Mouse (Mus musculus) midbrain, embryonic 14.5 days (tissue): ENCODE results near the gene Impg2. TPM values are rescaled to one million over a fixed set of nuclear protein-coding genes. Genes with fewer than 3 reads are reported as not detected.

Experiments
- ATAC-seq: fragments of 200-750 bp; cut with Nextera tagmentation; 2 replicates; pipeline ENCODE4 v1.8.0; 2017; ENCODE audit warnings: moderate number of reproducible peaks, moderate library complexity; ENCODE audit not compliant: low FRiP score, low TSS enrichment
- DNase-seq: peaks from one replicate; pipeline ENCODE4 v3.0.0-alpha.2; 2015
- H3K27ac ChIP-seq: fragments of 300-500 bp; sonication (generic); replicated peaks from 2 replicates; pipeline ENCODE4 v1.5.1; 2014; ENCODE audit warnings: mild to moderate bottlenecking, low read depth, low read length, moderate library complexity
- H3K27me3 ChIP-seq: fragments of 300-500 bp; sonication (generic); 2 replicates; pipeline ENCODE4 v1.6.1; 2014; ENCODE audit warnings: low read length, control low read depth, mixed read lengths; ENCODE audit not compliant: control insufficient read depth, insufficient read depth
- H3K36me3 ChIP-seq: fragments of 300-500 bp; sonication (generic); 2 replicates; pipeline ENCODE4 v1.6.1; 2014; ENCODE audit warnings: low read length, control low read depth; ENCODE audit not compliant: control insufficient read depth, insufficient read depth
- H3K4me1 ChIP-seq: fragments of 300-500 bp; sonication (generic); 2 replicates; pipeline ENCODE4 v1.6.1; 2014; ENCODE audit warnings: mild to moderate bottlenecking, antibody characterized with exemption, low read length, control low read depth; ENCODE audit not compliant: control insufficient read depth, insufficient read depth
- H3K4me2 ChIP-seq: fragments of 300-500 bp; sonication (generic); 2 replicates; pipeline ENCODE4 v1.6.1; 2014; ENCODE audit warnings: mild to moderate bottlenecking, low read length, moderate library complexity
- H3K4me3 ChIP-seq: fragments of 300-500 bp; sonication (generic); replicated peaks from 2 replicates; pipeline ENCODE4 v1.5.1; 2014; ENCODE audit warnings: low read depth, low read length
- H3K9ac ChIP-seq: fragments of 300-500 bp; sonication (generic); replicated peaks from 2 replicates; pipeline ENCODE4 v1.6.1; 2014; ENCODE audit warnings: mild to moderate bottlenecking, low read length, moderate library complexity
- H3K9me3 ChIP-seq: fragments of 300-500 bp; sonication (generic); 2 replicates; pipeline ENCODE4 v1.6.1; 2016; ENCODE audit warnings: low read length, control low read depth, mixed read lengths; ENCODE audit not compliant: control insufficient read depth
- WGBS: fragments of 180-500 bp; shearing (Covaris S2); extraction: QIAGEN DNeasy Blood & Tissue Kit; methylation state at CpG from one replicate; pipeline ENCODE4 v1.1.7; 2014; 5-methylcytosine and 5-hydroxymethylcytosine counted together
- polyA plus RNA-seq: library from polyadenylated mRNA; unstranded; fragments of >200 nt; fragmentation: Nextera tagmentation; extraction: Ambion mirVana; gene quantifications from 2 replicates; pipeline ENCODE4 v1.2.1, GENCODE M21; 2014

The Impg2 gene
- 0.26 and 0.30 TPM in 2 replicates for polyA plus RNA-seq

DNA sequence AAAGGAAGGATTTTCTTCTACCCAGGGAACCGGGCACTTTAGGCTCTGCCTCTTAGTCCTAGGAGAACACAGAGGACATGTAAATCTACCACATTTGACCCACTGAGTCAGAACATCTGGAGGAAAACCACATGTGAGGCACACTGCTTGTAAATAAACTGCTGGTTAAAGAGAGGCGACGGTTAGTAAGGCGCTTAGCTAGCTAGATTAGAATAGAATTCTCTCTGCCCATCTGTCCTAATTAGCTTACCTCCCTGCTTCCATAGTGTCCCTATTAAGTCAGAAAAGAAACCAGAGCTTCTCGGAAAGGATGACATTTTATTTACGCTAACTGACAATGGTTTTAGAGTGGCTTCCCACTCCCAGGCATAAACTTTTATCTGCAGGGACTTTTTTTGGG, at the start of gene Impg2:
Impg2 (plus strand) TSS at position 263 of the 400 bp plus-strand sequence.
- H3K9me3 ChIP-seq: no peaks in the 10 kb centered on the region
- H3K36me3 ChIP-seq: no peaks in the 10 kb centered on the region
- no peak for ATAC-seq
- no peaks in the 10 kb centered on the region for H3K27me3 ChIP-seq
- no peak within 1 kb of the TSS for H3K4me2 ChIP-seq
- H3K4me3 ChIP-seq: no peak within 1 kb of the TSS
- H3K9ac ChIP-seq: no peak within 1 kb of the TSS
- no peak for DNase-seq
- H3K27ac ChIP-seq: no peak within 1 kb of the TSS
- H3K4me1 ChIP-seq: no peaks in the 10 kb centered on the region
- 71% methylated on average over 6 of the region's 6 CpGs for WGBS

DNA sequence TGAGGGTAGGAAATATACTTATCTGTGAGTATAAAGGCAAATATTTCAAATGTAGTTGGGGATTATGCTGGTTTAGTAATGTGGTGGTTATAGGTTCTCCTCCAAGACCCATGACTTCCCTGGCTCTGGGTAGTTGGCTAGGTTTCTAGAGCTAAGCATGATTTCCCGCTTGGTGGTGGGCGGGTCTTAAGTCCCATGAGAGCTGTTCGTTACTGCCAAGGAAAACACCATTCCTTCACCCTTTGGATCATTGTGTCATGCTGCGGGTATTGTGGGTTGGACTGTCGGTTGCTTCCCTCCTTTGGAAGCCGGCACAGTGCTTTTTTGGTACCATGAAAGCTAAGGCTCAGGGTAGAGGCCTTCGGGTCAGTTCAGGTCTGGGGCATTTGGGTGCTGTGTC, 40.6 kb upstream of the Impg2 start:
- Histone ChIP-seq H3K9ac (no peak overlapping the region), H3K36me3 (peaks cover 42% of the 10 kb centered on the region), H3K4me3 (no peak overlapping the region), H3K9me3 (no peaks in the 10 kb centered on the region), H3K27ac (no peak overlapping the region), H3K4me1 (no peaks in the 10 kb centered on the region), H3K4me2 (no peak overlapping the region), H3K27me3 (no peaks in the 10 kb centered on the region)
- DNase-seq (no peak), ATAC-seq (no peak)
- WGBS: 96% methylated on average over 7 of the region's 7 CpGs

GRCm38 (mm10) chr16:56170247-56170646, 33.9 kb upstream of the Impg2 start:
- Histone ChIP-seq H3K9me3 (no peaks in the 10 kb centered on the region), H3K27ac (no peak overlapping the region), H3K4me2 (no peak overlapping the region), H3K9ac (no peak overlapping the region), H3K36me3 (peaks cover 54% of the 10 kb centered on the region), H3K27me3 (no peaks in the 10 kb centered on the region), H3K4me3 (no peak overlapping the region), H3K4me1 (no peaks in the 10 kb centered on the region)
- no peak for DNase-seq
- ATAC-seq: no peak

- Histone ChIP-seq H3K4me2 (no peak overlapping the region), H3K27ac (no peak overlapping the region), H3K4me3 (no peak overlapping the region), H3K9ac (no peak overlapping the region), H3K27me3 (no peaks in the 10 kb centered on the region), H3K4me1 (no peaks in the 10 kb centered on the region), H3K9me3 (no peaks in the 10 kb centered on the region), H3K36me3 (peaks cover 50% of the 10 kb centered on the region)
- WGBS: 73% methylated on average over 8 of the region's 8 CpGs
- ATAC-seq (0 out of 2 replicates have a peak, but pooled peaks have one; percentile 14), DNase-seq (peak; percentile 18)
Observed at GRCm38 (mm10) chr16:56175867-56176581, 28.1 kb upstream of the Impg2 start.

- Histone ChIP-seq H3K4me3 (no peak overlapping the region), H3K36me3 (peaks cover 71% of the 10 kb centered on the region), H3K9me3 (no peaks in the 10 kb centered on the region), H3K9ac (no peak overlapping the region), H3K4me2 (no peak overlapping the region), H3K4me1 (no peaks in the 10 kb centered on the region), H3K27me3 (no peaks in the 10 kb centered on the region), H3K27ac (no peak overlapping the region)
- 88% methylated on average over 4 of the region's 4 CpGs for WGBS
- ATAC-seq (no peak), DNase-seq (no peak)
Observed at GRCm38 (mm10) chr16:56186863-56187262, 17.2 kb upstream of the Impg2 start.

GRCm38 (mm10) chr16:56188198-56188597, 15.9 kb upstream of the Impg2 start:
- Histone ChIP-seq H3K4me2 (no peak overlapping the region), H3K9me3 (no peaks in the 10 kb centered on the region), H3K9ac (no peak overlapping the region), H3K4me1 (no peaks in the 10 kb centered on the region), H3K27ac (no peak overlapping the region), H3K36me3 (peaks cover 58% of the 10 kb centered on the region), H3K4me3 (no peak overlapping the region), H3K27me3 (no peaks in the 10 kb centered on the region)
- no peak for DNase-seq
- 88% methylated on average over 9 of the region's 9 CpGs for WGBS
- ATAC-seq: no peak

GRCm38 (mm10) chr16:56212740-56213139, 8.6 kb downstream of the Impg2 start:
- H3K36me3 ChIP-seq: no peaks in the 10 kb centered on the region

DNA sequence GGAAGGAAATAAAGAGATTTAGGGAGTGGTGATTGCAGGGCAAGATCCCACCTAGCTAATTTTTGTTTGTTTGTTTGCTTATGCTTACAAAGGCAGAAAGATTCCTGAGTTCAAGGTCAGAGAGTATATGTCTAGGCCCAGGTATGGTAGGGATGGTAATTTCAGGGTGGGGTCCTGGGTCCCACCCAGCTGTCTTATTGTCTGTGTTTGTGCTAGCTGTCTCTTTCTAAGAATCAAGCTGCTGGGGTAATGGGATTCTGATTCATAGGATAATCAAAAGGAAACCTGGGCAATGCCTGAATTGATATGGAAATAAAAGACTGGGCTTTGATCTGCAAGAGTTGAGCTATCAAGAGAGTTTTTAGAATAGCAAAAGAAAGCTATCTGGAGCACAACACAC, 23.6 kb downstream of the Impg2 start:
- Histone ChIP-seq H3K9ac (no peak overlapping the region), H3K27me3 (no peaks in the 10 kb centered on the region), H3K4me1 (no peaks in the 10 kb centered on the region), H3K36me3 (0 out of 2 replicates have a peak, but pooled peaks cover 2% of the 10 kb centered on the region), H3K27ac (no peak overlapping the region), H3K4me2 (no peak overlapping the region), H3K4me3 (no peak overlapping the region), H3K9me3 (no peaks in the 10 kb centered on the region)
- no peak for DNase-seq
- ATAC-seq: no peak

More at GRCm38 (mm10) chr16:56212740-56213139, 8.6 kb downstream of the Impg2 start:
- no peak for DNase-seq
- no peak overlapping the region for H3K4me3 ChIP-seq
- no peak overlapping the region for H3K4me2 ChIP-seq
- H3K9ac ChIP-seq: no peak overlapping the region
- no peaks in the 10 kb centered on the region for H3K4me1 ChIP-seq
- 88% methylated on average over 3 of the region's 3 CpGs for WGBS
- H3K27me3 ChIP-seq: no peaks in the 10 kb centered on the region
- no peak for ATAC-seq
- no peak overlapping the region for H3K27ac ChIP-seq
- no peaks in the 10 kb centered on the region for H3K9me3 ChIP-seq

GRCm38 (mm10) chr16:56229455-56229854, 25.3 kb downstream of the Impg2 start:
- 0 out of 2 replicates have a peak, but pooled peaks cover 3% of the 10 kb centered on the region for H3K36me3 ChIP-seq
- ATAC-seq (no peak), DNase-seq (no peak)
- H3K9me3 ChIP-seq: no peaks in the 10 kb centered on the region
- no peak overlapping the region for H3K27ac ChIP-seq
- WGBS: 56% methylated on average over 2 of the region's 2 CpGs
- no peaks in the 10 kb centered on the region for H3K4me1 ChIP-seq
- H3K4me2 ChIP-seq: no peak overlapping the region
- no peak overlapping the region for H3K9ac ChIP-seq
- H3K4me3 ChIP-seq: no peak overlapping the region
- no peaks in the 10 kb centered on the region for H3K27me3 ChIP-seq
